Mouse (Mus musculus): ENCODE data around the gene Rce1. TPM values are rescaled to one million over a fixed set of nuclear protein-coding genes. Genes with fewer than 3 reads are reported as not detected.

The Rce1 gene
- polyA plus RNA-seq, 1 experiment from 2014 or later: 59.0 TPM

GRCm38 (mm10) chr19:4583856-4584255 lies 41.6 kb downstream of the Rce1 start:
- 68% methylated on average over 2 of the region's 2 CpGs for WGBS
- ATAC-seq: no peak
- Histone ChIP-seq H3K27me3 (replicated peaks; ENCODE audit: control insufficient read depth, insufficient read depth, low read length) (no peaks in the 10 kb centered on the region), H3K9me3 (ENCODE audit: control insufficient read depth, low read length) (no peaks in the 10 kb centered on the region), H3K27ac (ENCODE audit: low read length) (no peak overlapping the region), H3K4me1 (replicated peaks; ENCODE audit: control insufficient read depth, insufficient read depth, low read length) (no peaks in the 10 kb centered on the region), H3K9ac (replicated peaks; ENCODE audit: low read depth, low read length) (no peak overlapping the region), H3K4me2 (ENCODE audit: low read length) (no peak overlapping the region), H3K36me3 (ENCODE audit: control insufficient read depth, insufficient read depth) (no peaks in the 10 kb centered on the region), H3K4me3 (replicated peaks; ENCODE audit: low read length) (no peak overlapping the region)

GRCm38 (mm10) chr19:4579296-4579695 lies 46.1 kb downstream of the Rce1 start:
- no peak overlapping the region for H3K9ac ChIP-seq (replicated peaks; ENCODE audit: low read depth, low read length)
- H3K27ac ChIP-seq (ENCODE audit: low read length): no peak overlapping the region
- no peak overlapping the region for H3K4me3 ChIP-seq (replicated peaks; ENCODE audit: low read length)
- H3K4me1 ChIP-seq (replicated peaks; ENCODE audit: control insufficient read depth, insufficient read depth, low read length): no peaks in the 10 kb centered on the region
- H3K4me2 ChIP-seq (ENCODE audit: low read length): no peak overlapping the region
- H3K9me3 ChIP-seq (ENCODE audit: control insufficient read depth, low read length): no peaks in the 10 kb centered on the region
- no peaks in the 10 kb centered on the region for H3K27me3 ChIP-seq (replicated peaks; ENCODE audit: control insufficient read depth, insufficient read depth, low read length)
- WGBS: 86% methylated on average over 5 of the region's 5 CpGs
- no peak for ATAC-seq
- H3K36me3 ChIP-seq (ENCODE audit: control insufficient read depth, insufficient read depth): no peaks in the 10 kb centered on the region

- WGBS: 86% methylated on average over 2 of the region's 2 CpGs
- Histone ChIP-seq H3K4me1 (replicated peaks; ENCODE audit: control insufficient read depth, insufficient read depth, low read length) (no peaks in the 10 kb centered on the region), H3K4me3 (replicated peaks; ENCODE audit: low read length) (no peak overlapping the region), H3K9ac (replicated peaks; ENCODE audit: low read depth, low read length) (no peak overlapping the region), H3K27ac (ENCODE audit: low read length) (no peak overlapping the region), H3K9me3 (ENCODE audit: control insufficient read depth, low read length) (no peaks in the 10 kb centered on the region), H3K36me3 (ENCODE audit: control insufficient read depth, insufficient read depth) (no peaks in the 10 kb centered on the region), H3K4me2 (ENCODE audit: low read length) (no peak overlapping the region), H3K27me3 (replicated peaks; ENCODE audit: control insufficient read depth, insufficient read depth, low read length) (no peaks in the 10 kb centered on the region)
- ATAC-seq: no peak
Measured at GRCm38 (mm10) chr19:4578799-4579198, 46.6 kb downstream of the Rce1 start.

GRCm38 (mm10) chr19:4573241-4573640 lies 52.2 kb downstream of the Rce1 start:
- Histone ChIP-seq H3K4me3 (replicated peaks; ENCODE audit: low read length) (no peak overlapping the region), H3K4me1 (replicated peaks; ENCODE audit: control insufficient read depth, insufficient read depth, low read length) (peaks cover 7% of the 10 kb centered on the region), H3K36me3 (ENCODE audit: control insufficient read depth, insufficient read depth) (no peaks in the 10 kb centered on the region), H3K9ac (replicated peaks; ENCODE audit: low read depth, low read length) (no peak overlapping the region), H3K27ac (ENCODE audit: low read length) (no peak overlapping the region), H3K27me3 (replicated peaks; ENCODE audit: control insufficient read depth, insufficient read depth, low read length) (no peaks in the 10 kb centered on the region), H3K4me2 (ENCODE audit: low read length) (no peak overlapping the region), H3K9me3 (ENCODE audit: control insufficient read depth, low read length) (no peaks in the 10 kb centered on the region)
- 91% methylated on average over 1 of the region's 1 CpGs for WGBS
- ATAC-seq: no peak

Small RNA genes within 50 kb of the gene (microRNA-seq; reads per million reads assigned to microRNA genes)
- gene Mir6986: 0.62 reads per million

Other genes with a start within 250 kb of the Rce1 start
- gene Kdm2a, start 227.4 kb downstream of the Rce1 start, polyA plus RNA-seq (2015; fragmentation: Nextera tagmentation; extraction: Ambion mirVana): 38.9 and 42.1 TPM in 2 replicates
- gene Rhod, start 186.2 kb downstream of the Rce1 start, polyA plus RNA-seq (2015; fragmentation: Nextera tagmentation; extraction: Ambion mirVana): 5.3 and 5.7 TPM in 2 replicates
- 1.8 and 2.2 TPM in 2 replicates for gene Syt12, start 148.2 kb downstream of the Rce1 start, polyA plus RNA-seq (2015; fragmentation: Nextera tagmentation; extraction: Ambion mirVana)
- gene 2010003K11Rik, start 127.1 kb downstream of the Rce1 start, polyA plus RNA-seq (2015; fragmentation: Nextera tagmentation; extraction: Ambion mirVana): not detected in 2 replicates
- 30.6 and 33.3 TPM in 2 replicates for gene Pcx, start 115.2 kb downstream of the Rce1 start, polyA plus RNA-seq (2015; fragmentation: Nextera tagmentation; extraction: Ambion mirVana)
- gene Lrfn4, start 10.0 kb downstream of the Rce1 start, polyA plus RNA-seq (2015; fragmentation: Nextera tagmentation; extraction: Ambion mirVana): 8.9 and 9.2 TPM in 2 replicates
- 6.4 and 8.9 TPM in 2 replicates for gene Gm960, start 73.0 kb upstream of the Rce1 start, polyA plus RNA-seq (2015; fragmentation: Nextera tagmentation; extraction: Ambion mirVana)
- gene Sptbn2, start 85.5 kb upstream of the Rce1 start, polyA plus RNA-seq (2015; fragmentation: Nextera tagmentation; extraction: Ambion mirVana): 37.1 and 40.3 TPM in 2 replicates
- 189 and 196 TPM in 2 replicates for gene Rbm4b, start 130.9 kb upstream of the Rce1 start, polyA plus RNA-seq (2015; fragmentation: Nextera tagmentation; extraction: Ambion mirVana)
- 98.5 and 110 TPM in 2 replicates for gene Rbm4, start 168.3 kb upstream of the Rce1 start, polyA plus RNA-seq (2015; fragmentation: Nextera tagmentation; extraction: Ambion mirVana)
- gene Gm21992, start 186.0 kb upstream of the Rce1 start, polyA plus RNA-seq (2015; fragmentation: Nextera tagmentation; extraction: Ambion mirVana): 29.8 and 32.7 TPM in 2 replicates
- 86.0 and 91.1 TPM in 2 replicates for gene Rbm14, start 186.0 kb upstream of the Rce1 start, polyA plus RNA-seq (2015; fragmentation: Nextera tagmentation; extraction: Ambion mirVana)
- 34.7 and 38.6 TPM in 2 replicates for gene Ccs, start 213.7 kb upstream of the Rce1 start, polyA plus RNA-seq (2015; fragmentation: Nextera tagmentation; extraction: Ambion mirVana)
- 0.61 and 0.62 TPM in 2 replicates for gene Ccdc87, start 213.7 kb upstream of the Rce1 start, polyA plus RNA-seq (2015; fragmentation: Nextera tagmentation; extraction: Ambion mirVana)
- 59.2 and 73.6 TPM in 2 replicates for gene Ctsf, start 229.5 kb upstream of the Rce1 start, polyA plus RNA-seq (2015; fragmentation: Nextera tagmentation; extraction: Ambion mirVana)

Measured in forebrain, embryonic 16.5 days (tissue).